Mouse (Mus musculus): ENCODE data around the gene Olfr1095. TPM values are rescaled to one million over a fixed set of nuclear protein-coding genes. Genes with fewer than 3 reads are reported as not detected.

Gene Olfr1095
- total RNA-seq (2021): not detected
- long read RNA-seq, experiment 1: 0 reads
- long read RNA-seq, experiment 2: 0 reads

DNA sequence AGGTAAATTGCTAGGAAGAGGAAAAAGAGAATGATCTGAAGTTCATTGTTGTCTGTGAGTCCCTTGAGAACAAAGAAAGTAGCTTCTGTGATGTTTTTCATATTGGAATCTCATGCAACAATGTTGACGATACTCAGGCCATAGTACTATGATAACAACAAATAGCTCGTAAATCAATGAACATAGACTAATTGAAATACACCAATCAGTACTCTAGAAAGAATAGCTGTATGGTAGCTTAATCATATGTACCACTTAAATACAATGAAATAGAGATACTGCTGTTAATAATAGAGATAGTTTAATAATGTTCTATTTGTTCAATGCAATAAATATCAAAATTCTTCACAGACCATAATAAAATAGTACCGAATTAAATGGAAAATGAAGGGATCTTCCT, at the start of gene Olfr1095:
Gene Olfr1095 (minus strand): TSS at position 101 of the 400 bp plus-strand sequence.
- DNase-seq (ENCODE audit: low spot score in 2 of 2): no peak

DNA sequence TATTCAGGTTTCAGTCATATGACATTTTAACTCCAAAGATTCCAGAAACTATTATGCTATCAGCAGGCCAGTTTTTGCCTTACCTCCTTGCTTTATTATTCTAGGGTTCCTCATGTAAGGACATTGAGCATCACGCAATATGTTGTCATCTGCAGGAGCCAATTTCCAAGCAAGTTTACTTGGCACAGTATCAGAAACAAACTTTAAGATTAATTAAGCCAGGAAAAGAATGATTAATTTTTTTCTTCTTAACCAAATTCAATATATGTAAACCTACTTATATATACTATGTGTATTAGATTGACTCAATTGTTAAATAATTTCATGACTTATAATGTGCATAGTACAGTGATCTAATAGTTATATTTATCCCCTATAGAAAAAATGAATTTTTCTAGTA, 40.6 kb upstream of the Olfr1095 start, which contains the start of gene Olfr1097:
Gene Olfr1097 (minus strand): TSS at position 101 of the 400 bp plus-strand sequence.
- no peak for DNase-seq (ENCODE audit: low spot score in 2 of 2)

DNA sequence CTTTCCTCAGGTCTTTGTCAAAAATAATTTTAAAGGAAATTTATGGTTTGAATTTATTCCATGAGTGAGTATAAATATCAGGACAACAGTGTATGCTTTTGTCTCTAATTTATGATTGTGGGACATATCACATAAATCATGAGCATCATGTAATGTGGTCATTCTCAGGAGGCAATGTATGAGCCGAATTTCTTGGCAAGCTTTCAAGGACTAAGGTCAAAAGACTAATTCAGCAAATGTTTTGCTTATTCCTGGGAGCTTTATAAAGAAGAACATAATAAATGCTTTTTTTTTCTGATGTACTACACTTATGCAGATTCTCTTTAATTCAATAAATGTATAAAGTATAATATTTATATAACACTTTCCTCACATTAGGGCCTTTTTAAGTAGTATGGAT, 23.2 kb upstream of the Olfr1095 start, which contains the start of gene Gm13723:
Gene Gm13723 (minus strand): TSS at position 101 of the 400 bp plus-strand sequence.
- DNase-seq (ENCODE audit: low spot score in 2 of 2): no peak

DNA sequence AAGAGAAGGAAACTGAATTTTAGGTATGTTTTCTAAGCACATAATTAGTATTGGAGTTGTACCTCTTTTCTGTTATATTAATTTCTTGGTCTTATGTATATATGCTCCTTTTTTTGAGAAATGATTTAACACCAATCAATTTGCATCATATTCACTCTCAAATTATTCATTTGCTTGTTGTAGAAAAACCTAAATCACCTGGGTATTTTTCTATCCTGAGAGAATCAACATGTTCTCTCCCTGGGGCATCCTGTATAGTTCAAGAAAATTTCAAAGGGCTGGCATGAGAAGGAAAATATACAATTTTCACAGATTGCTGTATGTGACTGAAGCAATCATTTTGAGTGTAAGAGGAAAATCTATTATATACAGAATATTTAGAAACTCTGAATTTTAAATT, 27.1 kb downstream of the Olfr1095 start, which contains the start of gene Olfr1094:
Gene Olfr1094 (plus strand): TSS at position 301 of the 400 bp plus-strand sequence.
- no peak for DNase-seq (ENCODE audit: low spot score in 2 of 2)

- no peak for DNase-seq (ENCODE audit: low spot score in 2 of 2)
Observed at GRCm38 (mm10) chr2:86809918-86810317, 41.6 kb downstream of the Olfr1095 start, which contains the start of gene Olfr141. Olfr141 (minus strand) TSS chr2:86810018.

Other genes with a start within 250 kb of the Olfr1095 start
- not detected for gene Olfr1084, start 212.0 kb downstream of the Olfr1095 start, total RNA-seq (2021)
- not detected for gene Olfr1085, start 189.7 kb downstream of the Olfr1095 start, total RNA-seq (2021)
- not detected for gene Olfr1086, start 171.6 kb downstream of the Olfr1095 start, total RNA-seq (2021)
- gene Olfr1087, start 153.3 kb downstream of the Olfr1095 start, total RNA-seq (2021): not detected
- gene Olfr1089, start 118.0 kb downstream of the Olfr1095 start, total RNA-seq (2021): not detected
- gene Olfr1090, start 92.7 kb downstream of the Olfr1095 start, total RNA-seq (2021): not detected
- gene Olfr1093, start 69.2 kb downstream of the Olfr1095 start, total RNA-seq (2021): not detected
- not detected for gene Olfr141, start 41.7 kb downstream of the Olfr1095 start, total RNA-seq (2021)
- gene Olfr1094, start 27.0 kb downstream of the Olfr1095 start, total RNA-seq (2021): not detected
- not detected for gene Gm13723, start 23.1 kb upstream of the Olfr1095 start, total RNA-seq (2021)
- gene Olfr1097, start 40.5 kb upstream of the Olfr1095 start, total RNA-seq (2021): not detected
- not detected for gene Olfr1098, start 72.8 kb upstream of the Olfr1095 start, total RNA-seq (2021)
- not detected for gene Olfr1099, start 109.0 kb upstream of the Olfr1095 start, total RNA-seq (2021)
- not detected for gene Olfr1100, start 128.3 kb upstream of the Olfr1095 start, total RNA-seq (2021)
- not detected for gene Olfr1101, start 139.5 kb upstream of the Olfr1095 start, total RNA-seq (2021)
- not detected for gene Olfr1102, start 146.7 kb upstream of the Olfr1095 start, total RNA-seq (2021)
- gene Olfr1104, start 175.4 kb upstream of the Olfr1095 start, total RNA-seq (2021): not detected
- not detected for gene Olfr1105, start 184.8 kb upstream of the Olfr1095 start, total RNA-seq (2021)
- gene Olfr1106, start 200.6 kb upstream of the Olfr1095 start, total RNA-seq (2021): not detected
- gene Olfr1107, start 224.1 kb upstream of the Olfr1095 start, total RNA-seq (2021): not detected
- not detected for gene Olfr1109, start 244.3 kb upstream of the Olfr1095 start, total RNA-seq (2021)

All from layer of hippocampus, postnatal 14 days (tissue).